ENCODE assay signal across 8 mouse cellular contexts in genomic region chr9:41084191-41084901, GRCm38 (mm10).
DNase-seq lines count a peak whose midpoint lies in the region; ATAC-seq lines count a peak whose summit lies in the region.

No protein-coding gene starts in this region.

- H3K9me3 ChIP-seq in lung, embryonic 15.5 days = no peaks in the 10 kb centered on the region
- no peaks in the 10 kb centered on the region for H3K9me3 ChIP-seq in hindbrain, embryonic 15.5 days
- H3K9me3 ChIP-seq in liver, embryonic 16.5 days (replicated peaks; ENCODE audit: control insufficient read depth, low read length) = no peaks in the 10 kb centered on the region
- H3K9me3 ChIP-seq in midbrain, embryonic 16.5 days (replicated peaks; ENCODE audit: control insufficient read depth, low read length, poor library complexity, severe bottlenecking) = no peaks in the 10 kb centered on the region

- DNase-seq in lung, postnatal 25 days (ENCODE audit: low spot score) = no peak
- DNase-seq in gastrocnemius, adult 8-10 months (ENCODE audit: low spot score in 2 of 2) = peak; percentile 19 to 34
- DNase-seq in ovary, postnatal 36 days (ENCODE audit: low spot score) = no peak

- H3K27ac ChIP-seq in lung, embryonic 15.5 days = no peak overlapping the region
- no peak overlapping the region for H3K27ac ChIP-seq in hindbrain, embryonic 15.5 days (replicated peaks)
- H3K27ac ChIP-seq in liver, embryonic 16.5 days (ENCODE audit: low read length) = no peak overlapping the region
- H3K27ac ChIP-seq in midbrain, embryonic 16.5 days (ENCODE audit: low read length) = no peak overlapping the region

- peak overlapping the region; percentile 1 for H3K4me2 ChIP-seq in lung, embryonic 15.5 days
- H3K4me2 ChIP-seq in hindbrain, embryonic 15.5 days = no peak overlapping the region
- no peak overlapping the region for H3K4me2 ChIP-seq in liver, embryonic 16.5 days (ENCODE audit: low read depth, low read length)
- no peak overlapping the region for H3K4me2 ChIP-seq in midbrain, embryonic 16.5 days (ENCODE audit: low read length)

- no peak overlapping the region for H3K4me3 ChIP-seq in lung, embryonic 15.5 days
- no peak overlapping the region for H3K4me3 ChIP-seq in hindbrain, embryonic 15.5 days
- no peak overlapping the region for H3K4me3 ChIP-seq in liver, embryonic 16.5 days (ENCODE audit: low read depth, low read length)
- H3K4me3 ChIP-seq in midbrain, embryonic 16.5 days (ENCODE audit: low read depth, low read length) = no peak overlapping the region

- peaks cover 18% of the 10 kb centered on the region for H3K4me1 ChIP-seq in lung, embryonic 15.5 days
- peaks cover 17% of the 10 kb centered on the region for H3K4me1 ChIP-seq in hindbrain, embryonic 15.5 days (replicated peaks)
- peaks cover 32% of the 10 kb centered on the region for H3K4me1 ChIP-seq in liver, embryonic 16.5 days (ENCODE audit: control insufficient read depth, low read depth, low read length)
- H3K4me1 ChIP-seq in midbrain, embryonic 16.5 days (ENCODE audit: control insufficient read depth, insufficient read depth, low read length) = peaks cover 2% of the 10 kb centered on the region; the same call in 1 of the 2 replicates

- no peaks in the 10 kb centered on the region for H3K36me3 ChIP-seq in lung, embryonic 15.5 days
- H3K36me3 ChIP-seq in hindbrain, embryonic 15.5 days = no peaks in the 10 kb centered on the region
- no peaks in the 10 kb centered on the region for H3K36me3 ChIP-seq in liver, embryonic 16.5 days (ENCODE audit: control insufficient read depth, insufficient read depth)
- H3K36me3 ChIP-seq in midbrain, embryonic 16.5 days (ENCODE audit: control insufficient read depth, insufficient read depth, low read length) = no peaks in the 10 kb centered on the region

- H3K27me3 ChIP-seq in lung, embryonic 15.5 days = no peaks in the 10 kb centered on the region
- H3K27me3 ChIP-seq in hindbrain, embryonic 15.5 days = no peaks in the 10 kb centered on the region
- no peaks in the 10 kb centered on the region for H3K27me3 ChIP-seq in liver, embryonic 16.5 days (ENCODE audit: control insufficient read depth, insufficient read depth, low read depth, low read length)
- H3K27me3 ChIP-seq in midbrain, embryonic 16.5 days (ENCODE audit: control insufficient read depth, insufficient read depth, low read depth, low read length) = no peaks in the 10 kb centered on the region

- peak; percentile 82 for ATAC-seq in lung, embryonic 15.5 days (ENCODE audit: borderline replicate concordance, extremely low read depth, low FRiP score, low TSS enrichment)
- peak; percentile 51 for ATAC-seq in hindbrain, embryonic 15.5 days (ENCODE audit: low FRiP score, low read depth)
- peak; percentile 27; the same call in 1 of the 2 replicates for ATAC-seq in liver, embryonic 16.5 days (ENCODE audit: low read depth)
- no peak for ATAC-seq in erythroid progenitor cell, adult 5-6 weeks (replicated peaks; ENCODE audit: low FRiP score, poor library complexity, severe bottlenecking)
- ATAC-seq in midbrain, embryonic 16.5 days = no peak

- no peak overlapping the region for H3K9ac ChIP-seq in lung, embryonic 15.5 days
- no peak overlapping the region for H3K9ac ChIP-seq in hindbrain, embryonic 15.5 days
- H3K9ac ChIP-seq in liver, embryonic 16.5 days (ENCODE audit: low read depth, low read length) = no peak overlapping the region
- no peak overlapping the region for H3K9ac ChIP-seq in midbrain, embryonic 16.5 days (ENCODE audit: low read depth, low read length)

- whole genome bisulfite sequencing in lung, embryonic 15.5 days = 10% methylated on average over 11 of the region's 11 CpGs
- 52% methylated on average over 11 of the region's 11 CpGs for WGBS in hindbrain, embryonic 15.5 days
- WGBS in liver, embryonic 16.5 days (ENCODE audit: insufficient replicate concordance) = 12% methylated on average over 11 of the region's 11 CpGs
- WGBS in midbrain, embryonic 16.5 days = 66% methylated on average over 11 of the region's 11 CpGs

Comparison
In these comparisons a context has a peak if more than half of its experiments do, and no peak if none do; other contexts are left out.
1. ATAC-seq: peak in lung, embryonic 15.5 days (single experiment), hindbrain, embryonic 15.5 days (single experiment) and liver, embryonic 16.5 days (single experiment); none in erythroid progenitor cell, adult 5-6 weeks (single experiment) and midbrain, embryonic 16.5 days (single experiment).
2. DNase-seq: peak in gastrocnemius, adult 8-10 months (2 of 2); none in lung, postnatal 25 days (single experiment) and ovary, postnatal 36 days (single experiment).